ENCODE assay signal across 8 mouse cellular contexts in genomic region chr11:101424105-101424851, GRCm38 (mm10). TPM values are rescaled to one million over a fixed set of nuclear protein-coding genes. Genes with fewer than 3 reads are reported as not detected.
DNase-seq lines count a peak whose midpoint lies in the region; ATAC-seq and TF ChIP-seq lines count a peak whose summit lies in the region.

TSS of gene Gm27029 (minus strand) at chr11:101424796.

- H3K9ac ChIP-seq in embryonic facial prominence, embryonic 15.5 days = peak within 1 kb of the TSS; percentile 72
- H3K9ac ChIP-seq in hindbrain, embryonic 12.5 days = peak within 1 kb of the TSS; percentile 73
- H3K9ac ChIP-seq in liver, embryonic 15.5 days = peak within 1 kb of the TSS; percentile 80
- peak within 1 kb of the TSS; percentile 89 for H3K9ac ChIP-seq in neural tube, embryonic 13.5 days

- H3K27me3 ChIP-seq in E14TG2a.4 (ENCODE audit: insufficient read depth, low read length) = peaks cover 6% of the 10 kb centered on the region; the same call in 1 of the 2 replicates
- no peaks in the 10 kb centered on the region for H3K27me3 ChIP-seq in embryonic facial prominence, embryonic 15.5 days
- H3K27me3 ChIP-seq in hindbrain, embryonic 12.5 days = 0 out of 2 replicates have a peak, but pooled peaks cover 4% of the 10 kb centered on the region
- no peaks in the 10 kb centered on the region for H3K27me3 ChIP-seq in liver, embryonic 15.5 days
- no peaks in the 10 kb centered on the region for H3K27me3 ChIP-seq in neural tube, embryonic 13.5 days

- H3K9me3 ChIP-seq in E14TG2a.4 (ENCODE audit: low read length) = no peaks in the 10 kb centered on the region
- H3K9me3 ChIP-seq in embryonic facial prominence, embryonic 15.5 days (replicated peaks) = no peaks in the 10 kb centered on the region
- H3K9me3 ChIP-seq in hindbrain, embryonic 12.5 days (replicated peaks) = no peaks in the 10 kb centered on the region
- H3K9me3 ChIP-seq in liver, embryonic 15.5 days (replicated peaks) = no peaks in the 10 kb centered on the region
- H3K9me3 ChIP-seq in neural tube, embryonic 13.5 days = no peaks in the 10 kb centered on the region

- H3K27ac ChIP-seq in embryonic facial prominence, embryonic 15.5 days (replicated peaks) = peak within 1 kb of the TSS; percentile 90
- peak within 1 kb of the TSS; percentile 91 for H3K27ac ChIP-seq in hindbrain, embryonic 12.5 days
- H3K27ac ChIP-seq in liver, embryonic 15.5 days (replicated peaks) = peak within 1 kb of the TSS; percentile 80
- peak within 1 kb of the TSS; percentile 90 for H3K27ac ChIP-seq in neural tube, embryonic 13.5 days (replicated peaks)

- H3K4me1 ChIP-seq in E14TG2a.4 (replicated peaks; ENCODE audit: low read depth, low read length) = peaks cover 41% of the 10 kb centered on the region
- peaks cover 30% of the 10 kb centered on the region for H3K4me1 ChIP-seq in embryonic facial prominence, embryonic 15.5 days
- peaks cover 26% of the 10 kb centered on the region for H3K4me1 ChIP-seq in hindbrain, embryonic 12.5 days
- H3K4me1 ChIP-seq in liver, embryonic 15.5 days (replicated peaks) = peaks cover 39% of the 10 kb centered on the region
- peaks cover 34% of the 10 kb centered on the region for H3K4me1 ChIP-seq in neural tube, embryonic 13.5 days (replicated peaks)

- 4% methylated on average over 23 of the region's 23 CpGs for WGBS in embryonic facial prominence, embryonic 15.5 days
- 6% methylated on average over 23 of the region's 23 CpGs for WGBS in hindbrain, embryonic 12.5 days
- WGBS in liver, embryonic 15.5 days (ENCODE audit: insufficient replicate concordance) = 9% methylated on average over 23 of the region's 23 CpGs
- WGBS in neural tube, embryonic 13.5 days = 7% methylated on average over 23 of the region's 23 CpGs

- H3K4me3 ChIP-seq in E14TG2a.4 (replicated peaks; ENCODE audit: low read length) = peak within 1 kb of the TSS; percentile 99
- H3K4me3 ChIP-seq in embryonic facial prominence, embryonic 15.5 days (replicated peaks) = peak within 1 kb of the TSS; percentile 89
- peak within 1 kb of the TSS; percentile 91 for H3K4me3 ChIP-seq in hindbrain, embryonic 12.5 days
- peak within 1 kb of the TSS; percentile 94 for H3K4me3 ChIP-seq in liver, embryonic 15.5 days (replicated peaks)
- H3K4me3 ChIP-seq in neural tube, embryonic 13.5 days = peak within 1 kb of the TSS; percentile 90

- H3K4me2 ChIP-seq in embryonic facial prominence, embryonic 15.5 days (replicated peaks) = peak within 1 kb of the TSS; percentile 90
- H3K4me2 ChIP-seq in hindbrain, embryonic 12.5 days (replicated peaks) = peak within 1 kb of the TSS; percentile 92
- peak within 1 kb of the TSS; percentile 97 for H3K4me2 ChIP-seq in liver, embryonic 15.5 days
- peak within 1 kb of the TSS; percentile 73 for H3K4me2 ChIP-seq in neural tube, embryonic 13.5 days

- peak; percentile 64 for ATAC-seq in embryonic facial prominence, embryonic 15.5 days (ENCODE audit: insufficient number of reproducible peaks, low FRiP score, low TSS enrichment, low read depth)
- peak; percentile 54 for ATAC-seq in hindbrain, embryonic 12.5 days (ENCODE audit: low FRiP score)
- no peak for ATAC-seq in liver, embryonic 15.5 days (ENCODE audit: insufficient read depth)
- peak; percentile 40; the same call in 1 of the 2 replicates for ATAC-seq in neural tube, embryonic 13.5 days (ENCODE audit: low read depth)

- peaks cover 8% of the 10 kb centered on the region for H3K36me3 ChIP-seq in E14TG2a.4 (ENCODE audit: insufficient read depth, low read length)
- H3K36me3 ChIP-seq in embryonic facial prominence, embryonic 15.5 days = no peaks in the 10 kb centered on the region; the same call in 1 of the 2 replicates
- H3K36me3 ChIP-seq in hindbrain, embryonic 12.5 days = peaks cover 5% of the 10 kb centered on the region
- H3K36me3 ChIP-seq in liver, embryonic 15.5 days (replicated peaks) = peaks cover under 1% of the 10 kb centered on the region; the same call in 1 of the 2 replicates
- peaks cover 5% of the 10 kb centered on the region for H3K36me3 ChIP-seq in neural tube, embryonic 13.5 days

- TF ChIP-seq CTCF in E14TG2a.4 (conservative IDR thresholded peaks at IDR 0.05; ENCODE audit: low read length) = no peak

- peak; percentile 13 for DNase-seq in embryo, embryonic 11 days
- no peak for DNase-seq in embryo, embryonic 9.5 days (ENCODE audit: extremely low spot score)
- no peak for DNase-seq in spleen, postnatal 4 days (ENCODE audit: low spot score in 2 of 2)

RNA-seq across cellular contexts. Expression of gene Gm27029, which starts in this region (rescaled TPM):
- polyA plus RNA-seq in embryonic facial prominence, embryonic 15.5 days (2015; fragmentation: Nextera tagmentation; extraction: Ambion mirVana) = 9.7 and 11.4 TPM in 2 replicates
- 7.4 and 8.1 TPM in 2 replicates for polyA plus RNA-seq in hindbrain, embryonic 12.5 days (2016; fragmentation: Nextera tagmentation; extraction: Ambion mirVana)
- 2.1 and 3.1 TPM in 2 replicates for polyA plus RNA-seq in liver, embryonic 15.5 days (2015; fragmentation: Nextera tagmentation; extraction: Ambion mirVana)
- 5.7 and 8.3 TPM in 2 replicates for polyA plus RNA-seq in neural tube, embryonic 13.5 days (2015; fragmentation: Nextera tagmentation; extraction: Ambion mirVana)
